Mouse (Mus musculus) lung, postnatal 4 days (tissue): Measurements from ENCODE around the gene Lrrc46.

Source experiments
- DNase-seq, 2 experiments: peaks; one replicate each; pipeline ENCODE4 v3.0.0; 2021

The Lrrc46 gene

DNA sequence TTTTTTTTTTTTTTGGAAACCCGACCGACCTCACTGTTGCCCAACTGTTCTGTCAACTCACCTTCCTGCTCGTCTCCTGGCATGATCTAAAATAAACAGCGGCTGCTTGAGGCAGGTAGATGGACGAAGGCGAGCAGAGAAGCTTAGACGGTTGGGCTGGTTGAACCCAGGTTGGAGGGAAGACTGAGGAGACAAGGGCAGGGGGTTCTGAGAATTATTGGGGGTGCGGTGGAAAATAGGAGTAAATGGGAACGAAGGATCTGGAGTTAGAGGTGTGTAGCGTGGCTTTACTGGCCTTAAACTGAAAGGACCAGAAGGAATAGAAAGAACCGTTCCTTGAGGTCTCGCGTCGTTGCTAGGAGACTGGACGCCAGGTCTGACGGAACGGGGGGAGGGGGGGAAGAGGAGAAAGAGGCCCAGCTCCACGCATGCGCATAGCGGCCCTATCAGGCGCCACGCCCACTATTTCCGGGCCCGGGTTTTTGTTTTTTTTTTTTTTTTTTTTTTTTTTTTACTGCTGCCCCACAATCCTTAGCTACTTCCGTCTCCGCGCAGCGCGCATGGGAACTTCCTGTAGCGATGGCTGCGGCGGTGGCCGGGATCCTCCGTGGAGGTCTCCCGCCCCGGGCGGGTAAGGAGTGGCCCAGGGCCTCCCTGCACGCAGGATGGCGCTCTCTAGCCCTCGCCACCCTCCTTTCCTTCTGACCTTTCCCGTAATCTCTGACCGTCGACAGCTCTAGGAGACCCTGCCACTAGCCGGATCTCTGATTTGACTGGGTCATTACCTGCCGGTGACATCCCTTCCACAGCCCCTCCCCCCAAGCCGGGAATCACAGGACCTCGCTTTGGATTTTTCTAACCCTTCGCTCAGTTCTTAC lies at the start of gene Lrrc46, which contains the start of gene Mrpl10:
Gene Lrrc46, minus strand, starts transcription at position 386 of the 878 bp plus-strand sequence.
Gene Mrpl10, plus strand, starts transcription at position 539 of the 878 bp plus-strand sequence.
- peak; percentile 90 to 91 for DNase-seq

DNA sequence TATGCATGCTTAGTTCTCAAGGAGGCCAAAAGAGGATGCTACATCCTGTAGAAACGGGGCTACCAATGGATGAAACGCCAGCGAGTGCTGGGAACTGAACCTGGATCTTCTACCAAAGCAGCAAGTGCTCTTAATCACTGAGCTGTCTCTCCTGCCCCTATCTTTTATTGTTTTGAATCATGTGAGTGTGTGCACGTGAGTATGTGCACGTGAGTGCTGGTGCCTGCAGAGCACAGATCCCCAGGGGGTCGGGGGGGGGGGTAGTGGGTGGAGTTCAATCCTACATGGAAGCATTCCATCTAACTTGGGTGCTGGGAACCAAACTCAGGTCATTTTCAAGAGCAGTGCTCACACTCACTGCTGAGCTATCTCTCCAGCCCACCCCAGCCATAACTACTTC lies 45.2 kb upstream of the Lrrc46 start:
- no peak for DNase-seq

GRCm38 (mm10) chr11:97084821-97085505 lies 43.8 kb upstream of the Lrrc46 start:
- no peak for DNase-seq

- DNase-seq = no peak
Observed at GRCm38 (mm10) chr11:97083401-97084140, 42.4 kb upstream of the Lrrc46 start.

DNA sequence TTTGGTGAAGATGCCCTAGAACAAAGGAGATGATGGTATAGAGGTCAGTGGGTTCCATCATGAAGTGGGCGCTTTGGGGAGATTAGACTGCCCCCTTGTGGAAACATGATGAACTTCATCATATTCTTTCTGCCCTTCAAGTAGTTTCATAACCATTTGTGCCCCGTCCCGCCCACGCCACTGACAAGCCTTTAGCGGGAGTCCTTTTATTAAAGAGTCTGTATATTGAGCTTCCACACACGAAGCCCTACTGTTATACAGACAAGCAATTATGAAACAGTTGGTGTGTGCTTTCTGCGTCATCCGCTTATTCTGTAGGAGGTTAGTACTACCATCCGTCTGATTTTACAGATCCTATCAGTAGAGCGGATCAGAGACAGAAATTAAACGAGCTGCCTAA lies 41.8 kb upstream of the Lrrc46 start:
- DNase-seq = peak; percentile 52 to 65

DNA sequence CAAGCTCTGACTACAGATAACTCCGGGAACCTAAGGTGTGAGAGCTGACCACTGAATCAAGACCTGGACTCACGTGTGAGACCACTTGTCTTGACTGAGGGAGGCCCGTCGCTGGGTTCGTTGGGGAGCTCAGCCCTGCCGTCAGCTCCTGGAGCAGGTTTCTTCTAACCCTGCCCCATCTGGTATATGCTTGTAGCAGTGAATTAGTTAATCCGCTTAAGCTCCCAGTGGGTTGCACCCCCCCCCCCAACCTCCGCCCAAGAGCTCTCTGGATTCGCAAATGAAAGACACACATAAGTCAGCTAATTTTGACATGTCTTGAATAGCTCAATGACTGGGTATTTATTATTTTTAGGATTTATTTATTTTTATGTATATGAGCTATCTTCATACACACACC lies 39.1 kb upstream of the Lrrc46 start:
- no peak for DNase-seq

DNA sequence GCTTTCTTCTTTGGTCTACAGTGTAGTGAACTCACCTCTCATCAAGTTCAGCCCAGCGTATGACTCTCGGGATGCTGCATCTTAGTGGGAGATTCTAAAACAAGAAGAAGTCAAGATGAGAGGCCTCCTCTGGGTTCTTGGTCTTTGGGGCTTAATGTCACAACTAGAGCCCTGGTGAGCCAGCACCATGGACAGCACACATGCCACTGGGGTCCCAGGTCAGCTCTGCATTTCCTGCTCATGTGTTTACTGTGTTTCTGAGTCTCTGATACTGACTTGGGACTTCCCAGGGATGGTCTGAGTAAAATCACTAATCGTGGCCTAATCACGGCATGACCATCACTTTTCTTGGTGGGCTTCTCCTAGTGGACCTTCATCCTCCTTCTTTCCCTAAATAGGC lies 37.5 kb upstream of the Lrrc46 start:
- peak in 1 of 2 experiments; percentile 29 for DNase-seq

- peak in 1 of 2 experiments; percentile 73 for DNase-seq
Observed at GRCm38 (mm10) chr11:97074235-97074634, 33.0 kb upstream of the Lrrc46 start.

- DNase-seq = peak in 1 of 2 experiments; percentile 58
Observed at GRCm38 (mm10) chr11:97072533-97072932, 31.3 kb upstream of the Lrrc46 start.

DNA sequence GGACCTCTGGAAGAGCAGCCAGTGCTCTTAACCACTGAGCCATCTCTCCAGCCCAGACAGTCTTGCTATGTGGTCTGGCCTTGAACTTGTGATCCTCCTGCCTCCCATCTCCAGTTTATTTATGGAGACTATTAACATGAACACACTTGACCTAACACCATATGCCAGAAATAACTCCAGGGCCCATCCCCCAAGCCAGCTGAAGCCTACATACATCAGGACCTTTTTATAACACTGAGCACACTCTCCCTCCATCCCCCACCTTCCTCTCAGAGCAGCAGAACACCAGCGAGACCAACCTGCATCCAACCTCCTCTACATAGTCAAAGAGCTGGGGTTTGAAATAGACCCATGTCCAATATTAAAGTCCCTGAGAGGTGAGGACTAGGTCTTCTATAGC lies 29.9 kb upstream of the Lrrc46 start:
- DNase-seq = no peak

DNA sequence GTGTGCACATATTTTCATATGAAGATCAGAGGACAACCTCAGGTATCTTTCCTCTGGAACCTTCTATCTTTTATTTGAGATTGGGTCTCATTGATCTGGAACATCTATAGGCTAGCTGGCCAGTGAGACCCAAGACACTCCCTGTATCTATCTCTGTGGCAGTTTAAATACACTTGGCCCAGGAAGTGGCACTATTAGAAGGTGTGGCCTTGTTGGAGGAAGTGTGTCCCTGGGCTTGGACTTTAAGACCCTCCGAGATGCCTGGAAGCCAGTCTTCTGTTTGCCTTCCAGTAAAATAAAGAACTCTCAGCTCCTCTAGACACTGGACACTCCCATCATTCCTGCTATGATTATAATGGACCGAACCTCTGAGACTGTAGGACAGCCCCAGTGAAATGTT lies 28.6 kb upstream of the Lrrc46 start:
- DNase-seq = no peak

DNA sequence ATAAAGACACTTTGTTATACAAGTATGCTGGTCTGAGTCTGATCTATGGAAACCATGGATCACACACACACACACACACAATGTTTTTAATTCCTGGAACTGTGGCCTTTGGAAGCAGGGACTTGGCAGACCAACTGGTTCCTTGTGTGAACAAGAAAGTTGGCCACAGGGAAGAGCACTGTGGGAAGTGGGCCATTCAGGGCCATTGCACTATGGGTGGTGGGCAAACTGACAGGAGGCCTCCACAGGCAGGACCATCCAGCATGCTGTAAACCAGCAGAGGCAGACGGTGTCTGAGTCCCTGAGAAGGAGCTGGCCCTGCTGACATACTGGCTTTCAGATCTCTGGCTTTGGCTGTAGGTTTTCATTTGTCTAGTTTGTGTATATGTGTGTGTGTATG lies 28.1 kb upstream of the Lrrc46 start:
- DNase-seq = no peak

- DNase-seq = no peak
Observed at GRCm38 (mm10) chr11:97066656-97067360, 25.6 kb upstream of the Lrrc46 start.

DNA sequence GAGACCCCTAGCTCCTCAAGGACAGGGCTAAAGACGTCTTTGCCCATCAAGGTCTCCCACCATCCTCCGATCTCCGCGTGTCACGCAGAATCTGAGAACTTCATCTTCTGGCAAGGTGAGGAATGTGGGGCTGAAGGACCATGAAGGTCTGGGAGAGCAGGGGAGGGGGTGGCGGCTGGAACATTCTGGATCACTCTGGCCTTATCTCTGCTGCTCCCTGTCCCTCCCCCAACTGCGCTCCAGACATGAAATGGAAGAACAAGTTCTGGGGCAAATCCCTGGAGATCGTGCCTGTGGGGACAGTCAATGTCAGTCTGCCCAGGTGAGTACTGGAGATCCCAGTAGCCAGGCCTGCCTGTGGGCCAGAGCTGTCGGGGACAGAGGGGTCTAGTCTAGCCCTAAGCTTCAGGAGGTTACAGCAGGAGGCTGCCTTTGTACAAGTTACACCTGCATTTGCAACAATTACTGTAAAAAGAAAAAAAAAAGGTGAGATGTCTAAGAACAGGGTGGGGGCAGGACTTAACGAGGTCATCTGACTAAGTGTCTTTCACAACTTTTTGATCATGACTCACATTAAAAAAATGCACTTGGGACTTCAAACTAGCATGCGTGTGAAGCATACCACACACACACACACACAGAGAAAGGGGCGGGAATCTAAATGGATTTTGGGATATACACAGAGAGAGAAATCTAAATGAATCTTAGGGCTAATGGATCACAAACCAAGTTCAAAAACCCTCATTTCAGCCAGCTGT lies 24.5 kb upstream of the Lrrc46 start:
- DNase-seq = no peak

DNA sequence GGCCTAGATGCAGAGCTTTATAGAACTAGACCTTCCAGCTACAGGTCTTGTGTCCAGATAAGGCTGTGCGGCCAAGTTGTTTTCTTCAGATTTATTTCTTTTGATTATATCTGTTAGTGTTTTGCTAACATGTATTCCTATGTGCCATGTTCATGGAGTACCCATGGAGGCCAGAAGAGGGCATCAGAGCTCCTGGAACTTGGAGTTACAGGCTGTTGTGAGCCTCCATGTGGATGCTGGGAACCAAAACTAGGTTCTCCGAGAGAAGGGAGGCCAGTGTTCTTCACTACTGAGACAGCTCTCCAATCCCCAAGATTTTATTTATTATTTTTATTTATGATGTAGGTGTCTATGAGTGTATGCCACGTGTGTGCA lies 22.7 kb upstream of the Lrrc46 start:
- DNase-seq = no peak

GRCm38 (mm10) chr11:97063274-97063920 lies 22.2 kb upstream of the Lrrc46 start:
- no peak for DNase-seq

DNA sequence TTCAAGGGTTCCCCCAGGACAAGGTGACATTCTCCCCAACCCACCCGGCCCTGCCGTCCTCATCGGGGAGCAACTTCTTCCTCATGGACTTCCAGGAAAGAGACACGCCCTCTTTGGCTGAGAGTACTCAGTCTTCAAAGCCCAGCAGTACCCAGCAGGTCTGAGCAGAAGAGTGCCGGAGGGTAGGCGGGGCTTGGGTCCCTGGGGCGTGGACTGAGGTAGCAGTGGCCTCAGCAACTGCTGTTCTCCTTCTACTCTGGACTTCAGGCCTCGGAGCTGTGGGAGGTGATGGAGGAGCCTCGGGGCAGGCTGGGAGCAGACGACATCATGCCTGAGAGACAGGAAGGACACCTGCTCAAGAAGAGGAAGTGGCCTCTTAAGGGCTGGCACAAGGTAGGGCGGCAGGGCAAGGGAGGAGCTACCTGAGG lies 11.0 kb upstream of the Lrrc46 start:
- DNase-seq = peak; percentile 71 to 87

DNA sequence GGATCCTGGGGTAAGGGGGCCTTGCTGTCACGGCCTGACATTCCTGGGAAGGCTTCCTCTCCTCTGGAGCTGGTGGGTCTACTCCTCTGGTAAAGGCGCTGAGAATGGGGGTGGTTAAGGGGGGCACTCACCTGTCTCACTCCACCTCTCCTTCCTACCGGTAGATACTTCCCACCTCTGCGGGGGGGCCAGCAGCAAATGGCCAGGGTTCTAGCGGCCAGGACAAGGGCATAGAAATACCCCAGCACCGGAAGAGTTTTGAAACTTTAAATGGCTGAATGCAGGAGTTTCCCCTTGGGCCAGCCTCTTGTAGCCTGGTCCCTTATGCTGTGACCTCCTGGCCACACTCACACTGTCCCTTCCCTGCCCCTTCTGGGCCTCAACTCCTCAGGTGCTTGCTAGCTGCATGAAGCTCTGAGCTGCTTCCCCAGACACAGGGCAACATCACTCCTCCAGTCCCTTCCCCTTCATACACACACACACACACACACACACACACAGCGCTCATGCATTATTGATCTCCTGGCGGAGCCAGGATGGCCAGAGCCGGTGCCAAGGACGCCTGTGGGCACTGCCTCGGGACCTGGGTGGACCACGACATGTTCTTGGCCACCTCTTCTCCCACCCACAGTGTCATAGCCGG lies 9.9 kb upstream of the Lrrc46 start:
- peak in 1 of 2 experiments; percentile 14 for DNase-seq

- DNase-seq = peak; percentile 86 to 88
Observed at GRCm38 (mm10) chr11:97050216-97050943, 9.2 kb upstream of the Lrrc46 start, which contains the start of gene Osbpl7. TSS of gene Osbpl7 (plus strand) at chr11:97050628.

GRCm38 (mm10) chr11:97049492-97050085 lies 8.4 kb upstream of the Lrrc46 start:
- DNase-seq = no peak
